Mouse (Mus musculus): ENCODE measurements around the gene Ngdn. TPM values are rescaled to one million over a fixed set of nuclear protein-coding genes. Genes with fewer than 3 reads are reported as not detected.

Ngdn gene
- polyA plus RNA-seq, 1 experiment from 2014 or later: 70.7 TPM

DNA sequence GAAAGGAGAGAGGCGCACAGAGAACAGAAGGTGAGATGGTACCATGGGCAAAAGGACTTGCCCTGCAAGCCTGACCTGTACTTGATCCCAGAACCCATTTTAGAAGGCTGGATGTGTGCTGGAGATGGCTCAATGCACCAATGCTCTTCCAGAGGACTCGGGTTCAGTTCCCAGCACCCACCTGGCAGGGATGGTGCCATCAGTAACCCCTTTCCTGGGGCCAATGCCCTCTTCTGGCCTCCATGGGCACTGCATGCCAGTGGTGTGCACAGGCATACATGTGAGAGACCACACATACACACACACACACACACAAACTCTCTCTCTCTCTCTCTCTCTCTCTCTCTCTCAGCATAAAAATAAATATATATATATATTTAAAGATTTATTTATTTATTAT, 13.8 kb upstream of the Ngdn start:
- Histone ChIP-seq H3K4me3 (no peak overlapping the region), H3K27ac (no peak overlapping the region), H3K27me3 (no peaks in the 10 kb centered on the region), H3K36me3 (no peaks in the 10 kb centered on the region), H3K9ac (no peak overlapping the region), H3K4me1 (no peaks in the 10 kb centered on the region), H3K4me2 (no peak overlapping the region), H3K9me3 (no peaks in the 10 kb centered on the region)
- 97% methylated on average over 2 of the region's 2 CpGs for WGBS
- ATAC-seq (ENCODE audit: insufficient number of reproducible peaks, low FRiP score, low TSS enrichment, low read depth): no peak

DNA sequence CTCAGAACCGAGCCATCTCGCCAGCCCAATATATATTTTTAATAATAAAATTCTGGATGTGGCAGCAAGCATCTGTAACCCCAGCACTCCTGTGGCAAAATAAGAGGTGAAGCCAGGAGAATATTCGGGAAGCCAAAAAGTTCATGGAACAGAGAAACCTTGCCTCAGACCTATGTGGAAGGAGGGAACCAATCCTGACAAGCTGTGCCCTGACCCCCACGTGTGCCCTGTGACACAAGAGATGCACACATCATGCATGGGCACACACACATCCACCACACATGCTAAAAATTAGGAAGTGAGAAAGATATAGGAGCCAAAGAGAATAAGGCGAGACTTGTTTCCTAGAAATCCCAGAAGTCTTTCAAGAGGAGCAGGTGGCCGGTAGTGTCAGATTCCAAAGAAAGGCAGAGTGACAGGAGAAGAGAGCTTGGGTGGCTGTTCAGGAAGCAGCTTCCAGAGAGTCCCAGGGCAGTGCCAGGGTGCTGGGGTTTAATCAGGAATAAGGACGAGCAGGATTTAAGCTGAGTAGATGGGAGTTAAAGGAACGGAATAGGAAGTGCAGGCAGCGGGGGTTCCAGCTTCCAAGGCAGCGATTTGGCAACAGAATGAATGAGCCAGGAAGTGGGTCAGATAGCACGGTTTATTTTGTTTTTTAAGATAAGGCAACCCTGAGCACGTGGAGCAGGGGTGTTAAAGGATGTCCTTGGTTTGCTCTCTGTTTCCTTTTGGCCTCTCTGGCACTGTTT, 13.1 kb upstream of the Ngdn start:
- WGBS: 44% methylated on average over 12 of the region's 12 CpGs
- ATAC-seq (ENCODE audit: insufficient number of reproducible peaks, low FRiP score, low TSS enrichment, low read depth): no peak

GRCm38 (mm10) chr14:55002687-55003120, 12.6 kb upstream of the Ngdn start:
- ATAC-seq (ENCODE audit: insufficient number of reproducible peaks, low FRiP score, low TSS enrichment, low read depth): no peak
- Histone ChIP-seq H3K4me3 (no peak overlapping the region), H3K9ac (no peak overlapping the region), H3K4me1 (no peaks in the 10 kb centered on the region), H3K27ac (no peak overlapping the region), H3K9me3 (no peaks in the 10 kb centered on the region), H3K36me3 (no peaks in the 10 kb centered on the region), H3K4me2 (no peak overlapping the region), H3K27me3 (no peaks in the 10 kb centered on the region)
- 66% methylated on average over 7 of the region's 7 CpGs for WGBS

More for the DNA sequence above, 13.1 kb upstream of the Ngdn start:
- no peak overlapping the region for H3K27ac ChIP-seq
- H3K4me3 ChIP-seq: no peak overlapping the region
- no peak overlapping the region for H3K4me2 ChIP-seq
- H3K9me3 ChIP-seq: no peaks in the 10 kb centered on the region
- H3K27me3 ChIP-seq: no peaks in the 10 kb centered on the region
- no peaks in the 10 kb centered on the region for H3K4me1 ChIP-seq
- no peaks in the 10 kb centered on the region for H3K36me3 ChIP-seq
- H3K9ac ChIP-seq: no peak overlapping the region

- Histone ChIP-seq H3K27me3 (no peaks in the 10 kb centered on the region), H3K27ac (no peak overlapping the region), H3K4me1 (no peaks in the 10 kb centered on the region), H3K36me3 (no peaks in the 10 kb centered on the region), H3K4me2 (no peak overlapping the region), H3K9me3 (no peaks in the 10 kb centered on the region), H3K4me3 (no peak overlapping the region), H3K9ac (no peak overlapping the region)
- 75% methylated on average over 18 of the region's 18 CpGs for WGBS
- ATAC-seq (ENCODE audit: insufficient number of reproducible peaks, low FRiP score, low TSS enrichment, low read depth): no peak
These were observed 11.1 kb upstream of the Ngdn start for GRCm38 (mm10) chr14:55003878-55004855.

DNA sequence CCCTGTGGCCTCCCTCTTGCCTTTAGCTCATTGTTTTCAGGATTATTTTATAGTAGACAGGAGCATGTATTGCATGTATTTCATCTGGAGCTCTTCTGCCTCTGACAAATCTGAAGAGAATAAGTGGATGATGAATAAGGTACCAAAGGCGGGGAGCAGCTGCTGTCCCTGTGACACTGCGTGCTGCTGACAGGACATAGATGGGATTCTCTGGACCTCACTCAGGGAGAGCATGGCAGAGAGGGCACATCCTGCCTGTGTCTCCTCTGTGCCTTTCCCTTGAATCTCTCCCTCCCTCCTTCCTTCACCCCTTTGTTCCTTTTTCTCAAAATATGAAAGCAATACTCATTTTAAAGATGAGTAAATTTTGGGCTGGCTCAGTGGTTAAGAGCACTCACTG, 9.7 kb upstream of the Ngdn start:
- H3K27me3 ChIP-seq: no peaks in the 10 kb centered on the region
- H3K27ac ChIP-seq: no peak overlapping the region
- no peak overlapping the region for H3K4me2 ChIP-seq
- H3K4me1 ChIP-seq: no peaks in the 10 kb centered on the region
- ATAC-seq (ENCODE audit: insufficient number of reproducible peaks, low FRiP score, low TSS enrichment, low read depth): no peak
- no peak overlapping the region for H3K4me3 ChIP-seq
- H3K9me3 ChIP-seq: no peaks in the 10 kb centered on the region
- H3K9ac ChIP-seq: no peak overlapping the region
- no peaks in the 10 kb centered on the region for H3K36me3 ChIP-seq
- WGBS: 73% methylated on average over 2 of the region's 2 CpGs

- no peak overlapping the region for H3K27ac ChIP-seq
- no peak overlapping the region for H3K9ac ChIP-seq
- no peaks in the 10 kb centered on the region for H3K27me3 ChIP-seq
- H3K4me3 ChIP-seq: no peak overlapping the region
- ATAC-seq (ENCODE audit: insufficient number of reproducible peaks, low FRiP score, low TSS enrichment, low read depth): no peak
- no peaks in the 10 kb centered on the region for H3K36me3 ChIP-seq
- no peaks in the 10 kb centered on the region for H3K9me3 ChIP-seq
- 71% methylated on average over 8 of the region's 8 CpGs for WGBS
- no peaks in the 10 kb centered on the region for H3K4me1 ChIP-seq
- H3K4me2 ChIP-seq: no peak overlapping the region
These were observed 9.3 kb upstream of the Ngdn start for GRCm38 (mm10) chr14:55005967-55006366.

- H3K27ac ChIP-seq: no peak overlapping the region
- 60% methylated on average over 3 of the region's 3 CpGs for WGBS
- no peaks in the 10 kb centered on the region for H3K36me3 ChIP-seq
- no peak overlapping the region for H3K4me3 ChIP-seq
- no peak overlapping the region for H3K9ac ChIP-seq
- H3K4me1 ChIP-seq: no peaks in the 10 kb centered on the region
- no peak for ATAC-seq (ENCODE audit: insufficient number of reproducible peaks, low FRiP score, low TSS enrichment, low read depth)
- H3K9me3 ChIP-seq: no peaks in the 10 kb centered on the region
- no peaks in the 10 kb centered on the region for H3K27me3 ChIP-seq
- no peak overlapping the region for H3K4me2 ChIP-seq
These were observed 8.7 kb upstream of the Ngdn start for GRCm38 (mm10) chr14:55006541-55006940.

DNA sequence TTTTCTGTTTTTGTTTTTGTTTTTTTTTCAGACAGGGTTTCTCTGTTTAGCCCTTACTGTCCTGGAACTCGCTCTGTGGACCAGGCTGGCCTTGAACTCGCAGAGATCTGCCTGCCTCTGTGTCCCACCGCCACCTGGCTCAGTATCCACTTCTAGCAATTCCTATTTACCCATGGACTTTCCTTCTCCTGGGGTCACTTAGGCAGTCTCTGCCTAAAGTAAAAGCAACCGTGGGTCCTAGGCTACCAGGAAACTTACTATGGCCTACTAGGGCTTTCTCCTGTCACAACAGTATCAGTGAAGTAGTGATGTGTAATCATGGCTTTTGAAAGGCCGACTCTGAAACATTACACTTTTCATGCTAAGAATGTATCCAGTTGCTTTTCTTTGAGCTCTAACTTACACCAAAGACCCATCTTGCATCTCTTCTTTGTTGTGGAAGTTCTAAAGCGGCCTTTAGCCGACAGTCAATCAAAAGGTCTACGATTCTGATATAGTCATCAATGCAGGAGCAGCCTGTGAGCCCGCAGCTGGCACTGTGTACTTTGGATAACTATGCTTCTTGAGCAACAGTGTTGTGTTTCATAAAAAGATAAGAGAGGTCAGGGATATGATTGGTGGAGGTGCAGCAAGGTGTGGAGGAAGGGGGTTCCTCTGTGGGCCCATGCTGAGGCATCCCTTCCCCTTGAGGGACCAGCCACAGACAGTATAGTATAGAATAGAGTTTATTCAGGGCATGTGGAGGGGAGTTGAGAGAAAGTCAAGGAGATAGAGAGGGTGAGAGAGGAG, 7.9 kb upstream of the Ngdn start:
- Histone ChIP-seq H3K4me3 (no peak overlapping the region), H3K4me2 (no peak overlapping the region), H3K9ac (no peak overlapping the region), H3K9me3 (no peaks in the 10 kb centered on the region), H3K27ac (no peak overlapping the region), H3K4me1 (no peaks in the 10 kb centered on the region), H3K36me3 (no peaks in the 10 kb centered on the region), H3K27me3 (no peaks in the 10 kb centered on the region)
- 87% methylated on average over 9 of the region's 9 CpGs for WGBS
- no peak for ATAC-seq (ENCODE audit: insufficient number of reproducible peaks, low FRiP score, low TSS enrichment, low read depth)

- H3K4me3 ChIP-seq: no peak overlapping the region
- ATAC-seq (ENCODE audit: insufficient number of reproducible peaks, low FRiP score, low TSS enrichment, low read depth): no peak
- 75% methylated on average over 8 of the region's 8 CpGs for WGBS
- no peaks in the 10 kb centered on the region for H3K9me3 ChIP-seq
- no peak overlapping the region for H3K27ac ChIP-seq
- H3K9ac ChIP-seq: no peak overlapping the region
- H3K36me3 ChIP-seq: no peaks in the 10 kb centered on the region
- H3K4me2 ChIP-seq: no peak overlapping the region
- no peaks in the 10 kb centered on the region for H3K27me3 ChIP-seq
- no peaks in the 10 kb centered on the region for H3K4me1 ChIP-seq
These were observed 6.8 kb upstream of the Ngdn start for GRCm38 (mm10) chr14:55008417-55008816.

- H3K4me1 ChIP-seq: no peaks in the 10 kb centered on the region
- no peak overlapping the region for H3K4me2 ChIP-seq
- H3K36me3 ChIP-seq: no peaks in the 10 kb centered on the region
- no peak overlapping the region for H3K9ac ChIP-seq
- no peak overlapping the region for H3K4me3 ChIP-seq
- H3K9me3 ChIP-seq: no peaks in the 10 kb centered on the region
- ATAC-seq (ENCODE audit: insufficient number of reproducible peaks, low FRiP score, low TSS enrichment, low read depth): no peak
- no peaks in the 10 kb centered on the region for H3K27me3 ChIP-seq
- H3K27ac ChIP-seq: no peak overlapping the region
- 63% methylated on average over 4 of the region's 4 CpGs for WGBS
These were observed 4.1 kb upstream of the Ngdn start for GRCm38 (mm10) chr14:55011116-55011515.

DNA sequence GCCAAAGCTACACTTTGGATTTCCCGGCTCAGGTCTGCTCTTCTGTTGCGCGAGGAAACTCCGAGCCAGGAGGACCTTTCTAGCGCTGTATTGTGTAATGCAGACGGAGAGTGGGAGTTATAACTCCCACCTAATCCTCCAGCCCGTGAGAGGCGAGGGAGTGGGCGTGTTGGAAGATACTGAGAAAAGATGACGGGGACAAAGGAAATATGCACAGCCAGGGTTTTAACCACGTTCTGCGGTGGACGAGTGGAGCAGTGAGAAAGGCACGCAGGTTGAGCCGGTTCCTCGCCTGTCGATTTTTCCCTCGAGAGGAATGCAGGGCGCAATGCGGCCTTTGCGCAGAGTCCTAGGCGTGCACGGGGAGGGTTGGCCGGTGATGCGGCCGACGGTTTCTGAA, 663 bp upstream of the Ngdn start:
- H3K27ac ChIP-seq: peak overlapping the region; percentile 95
- H3K36me3 ChIP-seq: peaks cover 14% of the 10 kb centered on the region; the same call in 1 of the 2 replicates
- H3K9me3 ChIP-seq: no peaks in the 10 kb centered on the region
- no peaks in the 10 kb centered on the region for H3K27me3 ChIP-seq
- H3K4me2 ChIP-seq: peak overlapping the region; percentile 72
- ATAC-seq (ENCODE audit: insufficient number of reproducible peaks, low FRiP score, low TSS enrichment, low read depth): peak; percentile 58
- peak overlapping the region; percentile 55 for H3K4me3 ChIP-seq
- no peaks in the 10 kb centered on the region for H3K4me1 ChIP-seq
- H3K9ac ChIP-seq: peak overlapping the region; percentile 67
- under 1% methylated on average over 27 of the region's 27 CpGs for WGBS

Measured in limb, embryonic 15.5 days (tissue).